Mouse (Mus musculus): ENCODE measurements around the gene Tbcb.
"Not testable (repeated sequence)": the region's sequence is repeated elsewhere in the genome, so short reads cannot be mapped to it uniquely, and the experiment has no call there.

Tbcb gene

DNA sequence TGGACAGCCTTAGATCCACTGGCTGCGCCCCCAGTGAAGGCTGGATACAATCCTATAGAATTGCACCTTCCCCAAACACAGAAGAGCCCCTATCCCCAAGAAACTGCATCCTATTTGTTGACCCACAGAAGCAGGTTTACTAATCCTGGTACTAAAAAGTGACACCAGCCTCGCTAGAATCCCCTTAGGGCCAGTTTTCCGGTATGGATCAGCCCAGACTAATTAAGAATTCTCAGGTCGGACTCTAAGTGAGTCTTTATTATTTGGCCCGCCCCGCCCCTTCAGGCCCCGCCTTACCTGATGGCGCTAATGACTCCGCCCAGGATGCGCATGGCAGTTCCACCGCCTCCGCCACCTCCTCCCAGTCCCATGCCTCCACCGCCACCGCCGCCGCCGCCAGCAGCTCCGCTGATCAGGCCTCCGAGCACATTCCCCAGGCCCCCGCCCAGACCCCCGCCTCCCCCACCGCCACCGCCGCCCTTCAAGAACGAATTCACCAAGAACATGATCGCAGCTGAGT lies 38.4 kb downstream of the Tbcb start:
- peak; percentile 79 for DNase-seq (ENCODE audit: low spot score)

DNA sequence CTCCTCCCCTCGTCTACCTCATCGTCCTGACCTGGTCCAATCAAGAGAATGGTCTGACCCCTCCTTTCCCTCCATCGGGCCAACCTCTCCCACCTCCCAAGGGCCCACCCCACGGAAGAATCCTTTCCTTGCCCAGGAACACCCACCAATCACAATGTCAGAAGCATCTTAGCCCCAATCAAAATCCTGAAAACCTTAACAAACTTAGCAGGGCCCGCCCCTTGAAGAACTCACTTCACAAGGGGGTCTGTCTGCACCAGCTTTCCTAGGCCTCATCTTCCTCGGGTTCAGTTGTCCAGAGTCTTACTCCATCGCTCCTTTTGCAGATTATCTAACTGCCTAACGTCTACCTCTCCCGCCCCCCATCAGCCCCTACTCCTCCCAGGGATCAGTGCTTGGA lies 39.1 kb downstream of the Tbcb start:
- no peak for DNase-seq (ENCODE audit: low spot score)

DNA sequence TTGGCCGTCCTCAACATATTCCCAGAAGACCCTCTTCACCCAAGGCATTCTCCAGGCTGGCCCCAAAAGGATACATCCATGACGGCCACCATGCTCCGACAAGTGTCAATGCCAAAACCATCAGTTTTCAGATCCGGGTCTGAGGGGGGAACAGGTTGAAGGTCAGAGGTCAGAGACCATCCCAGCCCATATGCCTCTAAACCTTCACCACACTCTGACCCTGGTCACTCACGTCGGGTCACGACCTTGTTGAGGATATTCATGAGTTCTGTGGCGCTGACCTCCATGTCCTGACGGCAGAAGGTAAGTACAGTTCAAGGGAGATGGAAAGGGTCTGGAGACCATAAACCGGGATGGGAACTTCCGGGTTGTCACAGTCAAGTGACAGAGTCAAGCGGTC lies 40.0 kb downstream of the Tbcb start:
- DNase-seq (ENCODE audit: low spot score): no peak

DNA sequence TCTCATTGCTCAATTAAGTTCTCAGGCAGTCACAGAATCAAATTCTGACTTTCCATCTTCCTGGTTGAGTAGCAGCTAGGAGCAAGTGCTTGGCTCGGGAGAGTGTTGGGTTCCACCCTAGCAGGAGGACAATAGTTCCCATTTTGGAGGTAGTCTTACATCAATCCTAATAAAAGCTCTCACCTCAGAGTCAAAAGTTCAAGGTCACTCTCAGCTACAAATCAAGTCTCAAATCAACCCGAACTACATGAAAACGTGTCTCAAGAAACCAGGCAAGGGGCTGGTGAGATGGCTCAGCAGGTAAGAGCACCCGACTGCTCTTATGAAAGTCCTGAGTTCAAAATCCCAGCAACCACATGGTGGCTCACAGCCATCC lies 43.0 kb downstream of the Tbcb start:
- no peak for DNase-seq (ENCODE audit: low spot score)

DNA sequence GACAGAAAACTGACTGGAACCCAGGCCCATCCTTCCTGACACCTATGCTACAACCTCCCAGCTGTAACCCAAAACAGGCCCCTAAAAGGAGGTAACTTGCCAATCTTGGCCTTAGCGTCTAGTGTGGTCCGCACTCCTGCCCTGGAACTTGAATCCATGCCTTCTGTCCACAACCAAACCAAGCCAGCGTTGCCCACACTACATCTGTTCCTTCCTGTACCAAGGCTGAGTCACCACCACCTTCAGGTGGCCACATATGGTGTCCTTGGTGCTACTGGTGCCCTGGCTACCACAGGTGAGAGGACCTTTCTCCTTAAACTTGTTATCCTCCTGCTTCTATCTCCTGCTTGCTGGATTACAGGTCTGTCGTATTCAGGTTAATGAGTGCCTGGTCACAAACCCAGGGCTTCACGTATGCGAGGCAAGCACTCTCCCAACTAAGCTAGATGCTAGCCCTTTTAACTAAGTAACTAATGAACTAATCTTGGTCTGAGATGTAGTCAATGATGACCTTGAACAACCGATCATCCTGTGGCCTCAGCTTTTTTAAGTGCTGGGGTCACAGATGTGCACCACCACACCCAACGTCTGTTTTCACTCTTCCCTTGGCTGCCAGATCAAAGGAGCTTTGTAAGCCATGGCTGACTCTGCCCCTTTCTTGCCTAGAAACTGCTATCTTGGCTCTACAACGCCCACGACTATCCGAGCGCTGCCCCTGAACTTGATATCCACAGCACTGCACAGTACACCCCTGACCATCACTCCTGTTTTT lies 43.5 kb downstream of the Tbcb start:
- DNase-seq (ENCODE audit: low spot score): no peak

DNA sequence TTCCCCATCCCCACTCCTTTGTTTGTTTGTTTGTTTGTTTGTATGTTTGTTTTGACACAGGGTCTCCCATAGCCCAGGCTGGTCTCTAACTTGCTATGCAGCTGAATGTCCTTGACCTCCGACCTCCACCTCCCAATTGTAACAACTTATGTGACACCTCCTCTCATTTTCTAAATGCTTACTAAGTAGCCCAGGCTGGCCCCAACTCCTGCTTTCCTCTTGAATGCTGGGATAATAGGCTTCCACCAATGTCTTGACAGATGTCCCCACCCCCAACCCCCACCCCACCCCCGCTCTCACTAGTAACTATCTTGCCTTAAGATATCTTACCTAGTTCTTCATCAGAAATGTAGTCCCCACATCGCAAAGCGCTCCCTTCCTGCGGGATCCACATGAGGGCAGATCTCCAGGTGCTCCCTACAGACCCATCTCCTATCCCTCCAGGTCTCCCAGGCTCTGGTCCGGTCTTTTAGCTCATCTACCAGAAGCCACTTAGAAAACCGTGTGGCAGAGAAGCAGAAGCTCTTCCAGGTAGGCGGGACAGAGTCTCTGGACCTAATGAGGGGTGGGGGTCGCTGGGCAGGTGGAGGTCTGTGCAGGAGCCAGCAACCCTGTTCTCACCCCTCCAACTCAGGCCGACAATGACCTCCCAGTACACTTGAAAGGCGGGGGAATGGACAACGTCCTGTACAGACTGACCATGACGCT lies 47.3 kb downstream of the Tbcb start:
- no peak for DNase-seq (ENCODE audit: low spot score)

DNA sequence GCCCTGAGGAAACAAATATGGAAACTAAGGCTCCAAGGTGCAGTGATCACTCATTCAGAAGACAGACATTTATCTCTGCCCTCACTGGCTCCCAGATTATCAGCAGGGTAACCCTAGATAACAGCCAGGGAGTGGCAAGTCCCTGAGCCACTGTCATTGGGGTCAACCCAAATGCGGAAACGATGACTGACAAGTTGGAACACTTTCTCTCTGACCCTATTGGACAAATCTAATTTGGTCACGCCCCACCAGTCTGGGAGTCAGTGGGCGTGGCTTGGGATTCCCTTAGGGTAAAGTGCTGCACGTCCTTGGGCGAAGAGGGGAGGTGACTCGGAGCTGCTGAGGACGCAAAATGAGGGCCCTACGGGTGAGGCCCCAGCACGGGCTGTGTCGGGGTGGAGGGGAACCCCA lies 48.2 kb downstream of the Tbcb start, which contains the start of gene Cox7a1:
Gene Cox7a1 (plus strand): TSS at position 266 of the 411 bp plus-strand sequence.
- DNase-seq (ENCODE audit: low spot score): peak; percentile 71

DNA sequence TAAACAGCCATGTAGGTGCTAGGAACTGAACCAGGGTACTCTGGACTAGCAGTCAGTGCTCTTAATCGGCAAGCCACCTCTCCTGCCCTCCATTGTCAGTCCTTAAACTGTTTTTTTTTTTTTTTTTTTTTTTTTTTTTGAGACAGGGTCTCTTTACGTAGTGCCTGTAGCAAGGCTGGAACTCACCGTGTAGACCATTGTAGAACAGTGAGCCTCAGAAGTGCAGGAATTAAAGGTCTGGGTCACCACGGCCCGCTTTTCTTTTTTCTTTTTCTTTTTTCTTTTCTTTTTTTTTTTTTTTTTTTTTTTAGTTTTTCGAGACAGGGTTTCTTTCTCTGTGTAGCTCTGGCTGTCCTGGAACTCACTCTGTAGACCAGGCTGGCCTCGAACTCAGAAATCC lies 48.9 kb downstream of the Tbcb start:
- DNase-seq (ENCODE audit: low spot score): not testable (repeated sequence)

DNA sequence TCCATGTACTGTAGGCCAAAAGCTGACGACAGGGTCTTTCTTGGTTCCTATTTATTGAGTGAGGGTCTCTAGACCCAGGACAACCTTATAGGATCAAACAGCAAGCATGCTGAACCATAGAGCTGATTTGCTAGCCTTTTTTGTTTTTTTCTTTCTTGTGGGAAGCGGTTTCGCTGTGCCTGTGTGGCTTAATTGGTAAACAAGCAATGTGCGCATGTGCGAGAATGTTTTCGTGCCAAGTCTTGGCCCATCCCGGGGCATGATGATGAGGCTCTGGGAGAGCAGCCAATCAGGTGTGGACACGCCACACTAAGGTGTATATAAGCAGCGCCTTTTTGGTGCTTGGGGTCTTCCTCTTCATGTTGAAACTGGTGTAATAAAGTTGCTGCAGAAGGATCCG lies 50.1 kb downstream of the Tbcb start:
- not testable (repeated sequence) for DNase-seq (ENCODE audit: low spot score)

DNA sequence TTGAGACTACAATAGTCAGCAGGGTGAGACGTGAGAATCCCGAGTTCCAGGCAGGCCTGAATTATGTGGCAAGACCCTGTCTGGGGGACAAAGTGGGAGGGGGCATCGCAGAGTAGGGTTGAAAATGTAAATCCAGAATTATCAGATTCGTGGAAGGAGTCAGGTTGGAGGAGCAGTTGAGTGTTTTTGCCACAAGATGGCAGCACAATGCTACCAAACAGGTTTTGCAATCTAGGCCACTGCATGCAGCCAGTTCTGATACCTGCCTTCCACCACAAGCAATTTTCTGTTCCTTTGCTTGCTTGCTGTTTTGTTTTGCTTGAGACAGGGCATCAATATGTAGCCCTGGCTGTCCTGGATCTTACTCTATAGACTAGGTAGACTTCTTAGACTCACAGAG lies 50.8 kb downstream of the Tbcb start:
- peak; percentile 64 for DNase-seq (ENCODE audit: low spot score)

DNA sequence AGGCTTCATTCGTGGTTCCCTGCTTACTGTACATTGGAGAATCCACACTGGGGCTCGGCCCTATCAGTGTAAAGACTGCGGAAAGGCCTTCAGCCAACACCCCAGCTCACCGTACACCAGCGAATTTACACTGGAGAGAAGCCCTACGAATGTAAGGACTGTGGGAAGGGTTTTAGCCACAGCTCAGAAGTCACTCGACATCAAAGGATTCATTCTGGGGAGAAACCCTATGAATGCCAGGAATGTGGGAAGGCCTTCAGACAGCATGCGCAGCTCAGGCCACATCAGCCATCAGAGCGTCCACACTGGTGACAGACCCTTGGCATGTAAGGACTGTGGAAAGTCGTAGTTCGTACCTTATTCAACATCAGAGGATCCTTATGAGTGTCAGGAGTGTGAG lies 53.8 kb downstream of the Tbcb start:
- DNase-seq (ENCODE audit: low spot score): no peak

DNA sequence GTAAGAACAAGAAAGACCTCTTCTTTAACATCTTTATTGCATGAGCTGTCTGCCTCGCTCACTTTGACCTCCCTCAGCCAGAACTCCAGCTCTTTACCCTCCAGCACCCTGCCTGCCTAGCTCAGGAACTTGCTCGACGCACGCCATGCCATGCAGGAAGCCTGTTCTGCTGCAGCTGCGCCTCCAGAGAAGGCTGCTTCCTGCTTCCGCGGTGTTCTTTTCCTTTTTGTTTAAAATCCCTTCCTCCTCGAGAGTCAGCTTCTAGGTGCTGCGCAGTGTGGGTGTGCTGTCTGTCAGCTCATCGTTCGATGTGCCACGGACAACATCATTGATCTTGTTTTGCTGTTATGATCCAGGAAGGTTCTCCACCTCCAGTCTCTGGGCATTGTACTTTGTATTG lies 55.6 kb downstream of the Tbcb start:
- no peak for DNase-seq (ENCODE audit: low spot score)

Data from spleen, adult 12 weeks (tissue).